8 mouse cellular contexts compared by ENCODE assay signal in genomic region chr5:115565403-115565802, GRCm38 (mm10). TPM values are rescaled to one million over a fixed set of nuclear protein-coding genes. Genes with fewer than 3 reads are reported as not detected.
DNase-seq lines count a peak whose midpoint lies in the region; ATAC-seq and TF ChIP-seq lines count a peak whose summit lies in the region.

No protein-coding gene starts in this region.

- H3K9ac ChIP-seq in heart, embryonic 15.5 days, result peak overlapping the region; percentile 87
- H3K9ac ChIP-seq in ES-Bruce4 (ENCODE audit: low read depth, poor library complexity, severe bottlenecking), result peak overlapping the region; percentile 94
- H3K9ac ChIP-seq in forebrain, embryonic 12.5 days, result peak overlapping the region; percentile 94
- H3K9ac ChIP-seq in liver, embryonic 15.5 days, result peak overlapping the region; percentile 80

- no peak for TF ChIP-seq CTCF in ES-Bruce4 (IDR thresholded peaks at IDR 0.05; ENCODE audit: low read depth, low read length)

- H3K36me3 ChIP-seq in heart, embryonic 15.5 days, result peaks cover 35% of the 10 kb centered on the region
- H3K36me3 ChIP-seq in ES-Bruce4 (ENCODE audit: control insufficient read depth, insufficient read depth, low read length, poor library complexity, severe bottlenecking), result peaks cover 35% of the 10 kb centered on the region
- peaks cover 41% of the 10 kb centered on the region for H3K36me3 ChIP-seq in forebrain, embryonic 12.5 days (replicated peaks)
- peaks cover 39% of the 10 kb centered on the region for H3K36me3 ChIP-seq in liver, embryonic 15.5 days (replicated peaks)

- H3K27ac ChIP-seq in heart, embryonic 15.5 days, result peak overlapping the region; percentile 45
- no peak overlapping the region for H3K27ac ChIP-seq in ES-Bruce4 (ENCODE audit: insufficient read depth, low read length)
- peak overlapping the region; percentile 76 for H3K27ac ChIP-seq in forebrain, embryonic 12.5 days
- H3K27ac ChIP-seq in liver, embryonic 15.5 days (replicated peaks), result peak overlapping the region; percentile 74

- H3K4me1 ChIP-seq in heart, embryonic 15.5 days (replicated peaks), result peaks cover 52% of the 10 kb centered on the region
- H3K4me1 ChIP-seq in ES-Bruce4 (ENCODE audit: control insufficient read depth, insufficient read depth, low read length), result no peaks in the 10 kb centered on the region
- peaks cover 39% of the 10 kb centered on the region for H3K4me1 ChIP-seq in forebrain, embryonic 12.5 days
- H3K4me1 ChIP-seq in liver, embryonic 15.5 days (replicated peaks), result peaks cover 78% of the 10 kb centered on the region

- TF ChIP-seq POLR2A in ES-Bruce4 (IDR thresholded peaks at IDR 0.05; ENCODE audit: insufficient read depth, low read length), result no peak

- DNase-seq in heart, postnatal 25 days (ENCODE audit: low spot score), result no peak
- DNase-seq in cerebellum, postnatal 25 days, result no peak
- no peak for DNase-seq in adrenal gland, postnatal 4 days (ENCODE audit: low spot score in 2 of 2)
- no peak for DNase-seq in left cerebral cortex, postnatal 14 days (ENCODE audit: low spot score in 2 of 2)

- H3K4me2 ChIP-seq in heart, embryonic 15.5 days, result peak overlapping the region; percentile 78
- peak overlapping the region; percentile 81 for H3K4me2 ChIP-seq in forebrain, embryonic 12.5 days
- peak overlapping the region; percentile 94 for H3K4me2 ChIP-seq in liver, embryonic 15.5 days

- WGBS in heart, embryonic 15.5 days, result 2% methylated on average over 35 of the region's 46 CpGs
- WGBS in forebrain, embryonic 12.5 days, result under 1% methylated on average over 33 of the region's 46 CpGs
- under 1% methylated on average over 35 of the region's 46 CpGs for WGBS in liver, embryonic 15.5 days (ENCODE audit: insufficient replicate concordance)

- intact Hi-C loops in heart, postnatal 25 days (cut with DNase I), result no loop called here
- intact Hi-C loops in left cerebral cortex, postnatal 14 days (cut with DNase I), result no loop called here

- peak overlapping the region; percentile 81 for H3K4me3 ChIP-seq in heart, embryonic 15.5 days
- H3K4me3 ChIP-seq in ES-Bruce4 (ENCODE audit: low read depth, low read length), result peak overlapping the region; percentile 74
- peak overlapping the region; percentile 97 for H3K4me3 ChIP-seq in forebrain, embryonic 12.5 days (replicated peaks)
- H3K4me3 ChIP-seq in liver, embryonic 15.5 days (replicated peaks), result peak overlapping the region; percentile 78

- no peaks in the 10 kb centered on the region for H3K27me3 ChIP-seq in heart, embryonic 15.5 days
- H3K27me3 ChIP-seq in ES-Bruce4 (ENCODE audit: control insufficient read depth, insufficient read depth, low read length, poor library complexity, severe bottlenecking), result no peaks in the 10 kb centered on the region
- H3K27me3 ChIP-seq in forebrain, embryonic 12.5 days, result no peaks in the 10 kb centered on the region
- no peaks in the 10 kb centered on the region for H3K27me3 ChIP-seq in liver, embryonic 15.5 days

- no peak for TF ChIP-seq EP300 in ES-Bruce4 (IDR thresholded peaks at IDR 0.05; ENCODE audit: insufficient read depth, low read depth, low read length)

- ATAC-seq in heart, embryonic 15.5 days (replicated peaks; ENCODE audit: insufficient number of reproducible peaks, insufficient read depth, low FRiP score, low read depth), result peak; percentile 36
- peak; percentile 62 for ATAC-seq in forebrain, embryonic 12.5 days (ENCODE audit: low FRiP score)
- peak; percentile 22 for ATAC-seq in liver, embryonic 15.5 days (ENCODE audit: insufficient read depth)

- H3K9me3 ChIP-seq in heart, embryonic 15.5 days (replicated peaks), result no peaks in the 10 kb centered on the region
- no peaks in the 10 kb centered on the region for H3K9me3 ChIP-seq in ES-Bruce4 (replicated peaks; ENCODE audit: control insufficient read depth, insufficient read depth, low read length, poor library complexity, severe bottlenecking)
- H3K9me3 ChIP-seq in forebrain, embryonic 12.5 days, result no peaks in the 10 kb centered on the region
- no peaks in the 10 kb centered on the region for H3K9me3 ChIP-seq in liver, embryonic 15.5 days (replicated peaks)

RNA-seq across cellular contexts. Expression of gene Gcn1l1, which starts 0.3 kb away (rescaled TPM):
- polyA plus RNA-seq in heart, embryonic 15.5 days (2015; fragmentation: Nextera tagmentation; extraction: Ambion mirVana), result 20.9 and 28.8 TPM in 2 replicates
- total RNA-seq in heart, postnatal 25 days (2021), result 10 to 100 TPM; 38.4 to 42.8 TPM
- polyA plus RNA-seq in ES-Bruce4 (2011; ENCODE audit: insufficient read depth, insufficient read length, low read depth, missing spikeins), result 62.0 and 63.3 TPM in 2 replicates
- polyA plus RNA-seq in forebrain, embryonic 12.5 days (2016; fragmentation: Nextera tagmentation; extraction: Ambion mirVana), result 60.4 and 67.4 TPM in 2 replicates
- 15.0 and 17.3 TPM in 2 replicates for polyA plus RNA-seq in liver, embryonic 15.5 days (2015; fragmentation: Nextera tagmentation; extraction: Ambion mirVana)
- total RNA-seq in adrenal gland, postnatal 4 days (2021), result 10 to 100 TPM; 83.5 to 87.5 TPM
- total RNA-seq in left cerebral cortex, postnatal 14 days (2021), result 10 to 100 TPM; 64.0 to 69.7 TPM

RNA-seq across cellular contexts. Expression of gene Rplp0, which starts 6.1 kb away (rescaled TPM):
- 925 and 1,001 TPM in 2 replicates for polyA plus RNA-seq in heart, embryonic 15.5 days (2015; fragmentation: Nextera tagmentation; extraction: Ambion mirVana)
- total RNA-seq in heart, postnatal 25 days (2021), result 100 to 1,000 TPM; 651 to 667 TPM
- polyA plus RNA-seq in ES-Bruce4 (2011; ENCODE audit: insufficient read depth, insufficient read length, low read depth, missing spikeins), result 3,041 and 3,060 TPM in 2 replicates
- 860 and 944 TPM in 2 replicates for polyA plus RNA-seq in forebrain, embryonic 12.5 days (2016; fragmentation: Nextera tagmentation; extraction: Ambion mirVana)
- polyA plus RNA-seq in liver, embryonic 15.5 days (2015; fragmentation: Nextera tagmentation; extraction: Ambion mirVana), result 1,028 and 1,078 TPM in 2 replicates
- total RNA-seq in adrenal gland, postnatal 4 days (2021), result 1,000 to 10,000 TPM; 1,094 to 1,122 TPM
- total RNA-seq in left cerebral cortex, postnatal 14 days (2021), result 100 to 1,000 TPM; 286 to 303 TPM

RNA-seq across cellular contexts. Expression of gene Pxn, which starts 58.9 kb away (rescaled TPM):
- polyA plus RNA-seq in heart, embryonic 15.5 days (2015; fragmentation: Nextera tagmentation; extraction: Ambion mirVana), result 33.5 and 46.2 TPM in 2 replicates
- 10 to 100 TPM; 34.4 to 39.5 TPM for total RNA-seq in heart, postnatal 25 days (2021)
- polyA plus RNA-seq in ES-Bruce4 (2011; ENCODE audit: insufficient read depth, insufficient read length, low read depth, missing spikeins), result 35.1 and 38.1 TPM in 2 replicates
- 24.6 and 25.3 TPM in 2 replicates for polyA plus RNA-seq in forebrain, embryonic 12.5 days (2016; fragmentation: Nextera tagmentation; extraction: Ambion mirVana)
- polyA plus RNA-seq in liver, embryonic 15.5 days (2015; fragmentation: Nextera tagmentation; extraction: Ambion mirVana), result 15.2 and 16.8 TPM in 2 replicates
- total RNA-seq in adrenal gland, postnatal 4 days (2021), result 10 to 100 TPM; 77.6 to 82.4 TPM
- 10 to 100 TPM; 20.8 to 22.1 TPM for total RNA-seq in left cerebral cortex, postnatal 14 days (2021)
